17 mouse cellular contexts compared by ENCODE assay signal in the genomic region with DNA sequence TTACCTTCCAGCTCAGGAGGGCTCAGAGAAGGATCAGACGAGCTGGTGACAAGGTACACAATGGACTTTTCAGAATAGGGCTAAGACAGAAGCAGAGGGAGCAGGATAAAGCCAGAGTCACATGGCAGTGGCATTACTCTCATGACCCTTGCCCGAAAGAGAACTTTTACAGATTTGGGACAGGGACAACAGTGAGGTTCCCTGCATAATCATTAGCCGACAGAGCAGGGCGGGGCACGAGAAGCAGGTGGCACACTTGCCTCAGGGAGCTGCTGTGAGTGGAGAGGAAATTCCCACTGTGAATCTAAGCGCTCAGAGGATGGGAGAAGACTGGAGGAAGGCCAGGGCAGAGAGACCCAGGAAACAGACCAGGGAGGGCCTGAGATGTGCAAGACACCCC. TPM values are rescaled to one million over a fixed set of nuclear protein-coding genes. Genes with fewer than 3 reads are reported as not detected.
A peak's percentile ranks its signal among the peaks of the same experiment; 100 is the strongest.
DNase-seq lines count a peak whose midpoint lies in the region; ATAC-seq lines count a peak whose summit lies in the region.
"Had no signal": no experiment of that assay in that cellular context is flagged by ENCODE, and none has a peak within 500 bp of the region (broad histone marks: within the 10 kb centered on the region; RNA-seq: fewer than 3 reads in every experiment).

No protein-coding gene starts in this region.

- ATAC-seq in hindbrain, embryonic 13.5 days (ENCODE audit: low FRiP score), result no peak
- no peak for ATAC-seq in erythroid progenitor cell, adult 5-6 weeks (replicated peaks; ENCODE audit: low FRiP score, poor library complexity, severe bottlenecking)
- ATAC-seq: midbrain, embryonic 16.5 days had no signal

- DNase-seq in hindbrain, embryonic 10.5 days (ENCODE audit: low spot score), result no peak
- peak; percentile 61 for DNase-seq in ZHBTc4 (ENCODE audit: low read depth, low spot score)
- DNase-seq in kidney, adult 8-10 months, result peak; percentile 72 to 79
- DNase-seq in limb, embryonic 10.5 days (ENCODE audit: low spot score), result no peak
- DNase-seq in cerebellum, postnatal 25 days, result no peak
- no peak for DNase-seq in embryo, embryonic 10.5 days (ENCODE audit: low spot score)
- DNase-seq: cerebellum, adult 9-10 months; heart, postnatal 4 days; right cerebral cortex, adult 18-20 months; thymus, postnatal 14 days had no signal

- no peak overlapping the region; the same call in 1 of the 2 replicates for H3K9ac ChIP-seq in hindbrain, embryonic 13.5 days
- H3K9ac ChIP-seq: forebrain, embryonic 12.5 days had no signal

- H3K9me3 ChIP-seq in hindbrain, embryonic 10.5 days, result no peaks in the 10 kb centered on the region
- H3K9me3 ChIP-seq in hindbrain, embryonic 13.5 days, result no peaks in the 10 kb centered on the region
- no peaks in the 10 kb centered on the region for H3K9me3 ChIP-seq in limb, embryonic 10.5 days (replicated peaks)
- H3K9me3 ChIP-seq: forebrain, embryonic 12.5 days had no signal

- no peak overlapping the region for H3K4me3 ChIP-seq in hindbrain, embryonic 10.5 days
- H3K4me3 ChIP-seq in hindbrain, embryonic 13.5 days, result no peak overlapping the region
- no peak overlapping the region for H3K4me3 ChIP-seq in limb, embryonic 10.5 days
- H3K4me3 ChIP-seq: forebrain, embryonic 12.5 days; layer of hippocampus, adult 2 months had no signal

- H3K27me3 ChIP-seq in hindbrain, embryonic 10.5 days (ENCODE audit: insufficient read depth, poor library complexity, severe bottlenecking), result no peaks in the 10 kb centered on the region
- H3K27me3 ChIP-seq in hindbrain, embryonic 13.5 days, result no peaks in the 10 kb centered on the region
- H3K27me3 ChIP-seq in limb, embryonic 10.5 days (ENCODE audit: low read depth, poor library complexity, severe bottlenecking), result no peaks in the 10 kb centered on the region
- H3K27me3 ChIP-seq: forebrain, embryonic 12.5 days had no signal

- H3K36me3 ChIP-seq in hindbrain, embryonic 10.5 days, result peaks cover 28% of the 10 kb centered on the region
- peaks cover 30% of the 10 kb centered on the region for H3K36me3 ChIP-seq in hindbrain, embryonic 13.5 days
- H3K36me3 ChIP-seq in limb, embryonic 10.5 days, result peaks cover 40% of the 10 kb centered on the region

- H3K27ac ChIP-seq in hindbrain, embryonic 10.5 days, result peak overlapping the region; percentile 45; the same call in 1 of the 2 replicates
- no peak overlapping the region for H3K27ac ChIP-seq in hindbrain, embryonic 13.5 days
- H3K27ac ChIP-seq in limb, embryonic 10.5 days, result peak overlapping the region; percentile 56; the same call in 1 of the 2 replicates
- H3K27ac ChIP-seq: forebrain, embryonic 12.5 days; layer of hippocampus, adult 2 months had no signal

- 55% methylated on average over 6 of the region's 6 CpGs for WGBS in hindbrain, embryonic 10.5 days
- 61% methylated on average over 6 of the region's 6 CpGs for WGBS in hindbrain, embryonic 13.5 days
- WGBS in limb, embryonic 10.5 days, result 70% methylated on average over 6 of the region's 6 CpGs

- H3K4me1 ChIP-seq in hindbrain, embryonic 10.5 days (replicated peaks), result peaks cover 34% of the 10 kb centered on the region
- no peaks in the 10 kb centered on the region for H3K4me1 ChIP-seq in hindbrain, embryonic 13.5 days (replicated peaks)
- peaks cover 13% of the 10 kb centered on the region; the same call in 1 of the 2 replicates for H3K4me1 ChIP-seq in limb, embryonic 10.5 days
- H3K4me1 ChIP-seq: forebrain, embryonic 12.5 days had no signal

- no peak overlapping the region for H3K4me2 ChIP-seq in hindbrain, embryonic 13.5 days
- H3K4me2 ChIP-seq: forebrain, embryonic 12.5 days had no signal

RNA-seq across cellular contexts. Expression of a gene that starts 14.2 kb away (rescaled TPM):
- 61.8 and 67.1 TPM in 2 replicates for polyA plus RNA-seq in hindbrain, embryonic 10.5 days (2016; fragmentation: Nextera tagmentation; extraction: Ambion mirVana)
- 68.8 and 71.7 TPM in 2 replicates for polyA plus RNA-seq in hindbrain, embryonic 13.5 days (2015; fragmentation: Nextera tagmentation; extraction: Ambion mirVana)
- polyA plus RNA-seq in limb, embryonic 10.5 days (2016; fragmentation: Nextera tagmentation; extraction: Ambion mirVana), result 73.0 and 88.7 TPM in 2 replicates
- total RNA-seq in erythroid progenitor cell, adult 5-6 weeks (2015; ENCODE audit: low replicate concordance), result 25.2 and 33.5 TPM in 2 replicates
- total RNA-seq in erythroid progenitor cell, adult 5-6 weeks (2017; ENCODE audit: low replicate concordance), result 30.5 and 52.6 TPM in 2 replicates

RNA-seq across cellular contexts. Expression of a gene that starts 15.6 kb away (rescaled TPM):
- polyA plus RNA-seq in hindbrain, embryonic 10.5 days (2016; fragmentation: Nextera tagmentation; extraction: Ambion mirVana), result 34.0 and 35.5 TPM in 2 replicates
- polyA plus RNA-seq in hindbrain, embryonic 13.5 days (2015; fragmentation: Nextera tagmentation; extraction: Ambion mirVana), result 43.2 and 44.5 TPM in 2 replicates
- polyA plus RNA-seq in limb, embryonic 10.5 days (2016; fragmentation: Nextera tagmentation; extraction: Ambion mirVana), result 38.8 and 55.0 TPM in 2 replicates
- 8.3 and 23.9 TPM in 2 replicates for total RNA-seq in erythroid progenitor cell, adult 5-6 weeks (2015; ENCODE audit: low replicate concordance)
- 6.3 and 27.2 TPM in 2 replicates for total RNA-seq in erythroid progenitor cell, adult 5-6 weeks (2017; ENCODE audit: low replicate concordance)

RNA-seq across cellular contexts. Expression of a gene that starts 38.6 kb away (rescaled TPM):
- 0.35 and 0.38 TPM in 2 replicates for polyA plus RNA-seq in hindbrain, embryonic 10.5 days (2016; fragmentation: Nextera tagmentation; extraction: Ambion mirVana)
- 0.14 TPM in 1 of 2 replicates, not detected in the other for polyA plus RNA-seq in hindbrain, embryonic 13.5 days (2015; fragmentation: Nextera tagmentation; extraction: Ambion mirVana)
- polyA plus RNA-seq in limb, embryonic 10.5 days (2016; fragmentation: Nextera tagmentation; extraction: Ambion mirVana), result 0.06 and 0.24 TPM in 2 replicates
- total RNA-seq in erythroid progenitor cell, adult 5-6 weeks (2015; ENCODE audit: low replicate concordance), result 1.1 and 5.0 TPM in 2 replicates
- 1.0 and 1.7 TPM in 2 replicates for total RNA-seq in erythroid progenitor cell, adult 5-6 weeks (2017; ENCODE audit: low replicate concordance)
- total RNA-seq: layer of hippocampus, adult 2 months had no signal
- polyA plus RNA-seq: embryonic facial prominence, embryonic 11.5 days; neural tube, embryonic 14.5 days had no signal

RNA-seq across cellular contexts. Expression of a gene that starts 42.9 kb away (rescaled TPM):
- 0.31 and 0.90 TPM in 2 replicates for polyA plus RNA-seq in hindbrain, embryonic 10.5 days (2016; fragmentation: Nextera tagmentation; extraction: Ambion mirVana)
- polyA plus RNA-seq in hindbrain, embryonic 13.5 days (2015; fragmentation: Nextera tagmentation; extraction: Ambion mirVana), result 0.45 and 1.5 TPM in 2 replicates
- 1.2 and 1.5 TPM in 2 replicates for polyA plus RNA-seq in limb, embryonic 10.5 days (2016; fragmentation: Nextera tagmentation; extraction: Ambion mirVana)
- 26.0 and 32.1 TPM in 2 replicates for total RNA-seq in erythroid progenitor cell, adult 5-6 weeks (2015; ENCODE audit: low replicate concordance)
- 21.8 and 32.8 TPM in 2 replicates for total RNA-seq in erythroid progenitor cell, adult 5-6 weeks (2017; ENCODE audit: low replicate concordance)

RNA-seq across cellular contexts. Expression of a gene that starts 44.7 kb away (rescaled TPM):
- 0.20 TPM in 1 of 2 replicates, not detected in the other for polyA plus RNA-seq in hindbrain, embryonic 10.5 days (2016; fragmentation: Nextera tagmentation; extraction: Ambion mirVana)
- 0.49 and 1.2 TPM in 2 replicates for polyA plus RNA-seq in hindbrain, embryonic 13.5 days (2015; fragmentation: Nextera tagmentation; extraction: Ambion mirVana)
- polyA plus RNA-seq in limb, embryonic 10.5 days (2016; fragmentation: Nextera tagmentation; extraction: Ambion mirVana), result 0.23 and 0.46 TPM in 2 replicates
- total RNA-seq in erythroid progenitor cell, adult 5-6 weeks (2015; ENCODE audit: low replicate concordance), result not detected in 2 replicates
- total RNA-seq in erythroid progenitor cell, adult 5-6 weeks (2017; ENCODE audit: low replicate concordance), result not detected in 2 replicates
- polyA plus RNA-seq: embryonic facial prominence, embryonic 11.5 days had no signal

Comparison
In these comparisons a context has a peak if more than half of its experiments do, and no peak if none do; other contexts are left out.
1. DNase-seq: peak in ZHBTc4 (single experiment) and kidney, adult 8-10 months (2 of 2); none in hindbrain, embryonic 10.5 days (single experiment), limb, embryonic 10.5 days (single experiment), cerebellum, postnatal 25 days (0 of 2) and embryo, embryonic 10.5 days (single experiment).